In the genomic region with DNA sequence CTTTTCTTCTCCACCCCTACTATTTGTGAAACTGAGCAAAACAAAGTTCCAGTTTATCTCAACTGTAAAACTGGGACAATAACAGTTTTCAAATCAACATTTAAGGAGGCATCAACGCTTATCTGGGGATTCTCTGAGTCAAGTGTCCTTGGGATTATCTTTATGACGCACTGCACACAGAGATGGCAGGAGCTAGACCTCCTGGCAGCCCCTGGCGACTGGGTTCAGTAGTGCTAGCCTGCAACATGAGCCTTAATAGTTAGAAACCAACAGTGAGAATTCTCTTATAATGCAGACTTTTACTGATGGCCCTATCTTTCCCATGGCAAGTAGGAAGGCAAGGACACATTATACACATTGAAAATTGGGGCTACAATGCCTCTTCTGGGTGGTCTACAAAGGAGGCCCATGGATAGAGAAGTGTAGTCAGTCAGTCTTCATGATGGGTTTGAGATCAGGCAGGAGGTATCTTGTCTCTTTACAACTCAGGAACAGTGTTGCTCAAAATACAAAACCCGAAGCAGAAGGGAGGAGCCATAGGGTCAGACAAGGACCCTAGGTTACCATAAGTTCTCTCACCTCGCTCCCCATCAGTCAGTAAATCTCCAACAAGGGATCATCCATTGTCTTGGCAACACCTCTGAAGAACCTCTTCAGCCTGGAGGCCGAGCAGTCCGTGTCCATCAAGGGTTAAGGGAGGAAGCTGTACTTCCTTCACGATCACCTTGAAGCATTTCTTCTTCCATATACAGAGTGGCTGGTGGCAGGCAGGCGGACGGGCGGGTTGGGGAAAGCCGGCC, we compare ENCODE assay signal across 8 mouse cellular contexts. TPM values are rescaled to one million over a fixed set of nuclear protein-coding genes. Genes with fewer than 3 reads are reported as not detected.
DNase-seq lines count a peak whose midpoint lies in the region; ATAC-seq and TF ChIP-seq lines count a peak whose summit lies in the region.

No protein-coding gene starts in this region.

- no peak for TF ChIP-seq POLR2A in ES-Bruce4 (IDR thresholded peaks at IDR 0.05; ENCODE audit: insufficient read depth, low read length)

- no peak for DNase-seq in kidney, postnatal 10 days
- peak; percentile 40 for DNase-seq in cerebellum, adult 9-10 months
- peak; percentile 34 for DNase-seq in hindbrain, embryonic 14.5 days (ENCODE audit: low spot score)
- DNase-seq in layer of hippocampus, postnatal 14 days (ENCODE audit: low spot score in 2 of 2), result no peak
- DNase-seq in urinary bladder, postnatal 36 days (ENCODE audit: low spot score in 2 of 2), result no peak

- peak overlapping the region; percentile 59 for H3K4me3 ChIP-seq in kidney, embryonic 14.5 days (ENCODE audit: low read length)
- peak overlapping the region; percentile 77 for H3K4me3 ChIP-seq in ES-Bruce4 (ENCODE audit: low read depth, low read length)
- H3K4me3 ChIP-seq in hindbrain, embryonic 14.5 days (replicated peaks; ENCODE audit: low read length), result peak overlapping the region; percentile 67
- H3K4me3 ChIP-seq in midbrain, embryonic 12.5 days, result peak overlapping the region; percentile 96

- H3K27ac ChIP-seq in kidney, embryonic 14.5 days (ENCODE audit: low read depth, low read length), result no peak overlapping the region
- H3K27ac ChIP-seq in ES-Bruce4 (ENCODE audit: insufficient read depth, low read length), result 0 out of 2 replicates have a peak overlapping the region, but pooled peaks have one; percentile 16
- H3K27ac ChIP-seq in hindbrain, embryonic 14.5 days, result peak overlapping the region; percentile 84
- H3K27ac ChIP-seq in midbrain, embryonic 12.5 days (replicated peaks), result peak overlapping the region; percentile 85

- no peak for TF ChIP-seq EP300 in ES-Bruce4 (IDR thresholded peaks at IDR 0.05; ENCODE audit: insufficient read depth, low read depth, low read length)

- 14% methylated on average over 12 of the region's 12 CpGs for WGBS in kidney, embryonic 14.5 days
- 15% methylated on average over 12 of the region's 12 CpGs for WGBS in hindbrain, embryonic 14.5 days
- 15% methylated on average over 12 of the region's 12 CpGs for WGBS in midbrain, embryonic 12.5 days

- peak overlapping the region; percentile 68 for H3K9ac ChIP-seq in kidney, embryonic 14.5 days (ENCODE audit: low read depth, low read length)
- H3K9ac ChIP-seq in ES-Bruce4 (ENCODE audit: low read depth, poor library complexity, severe bottlenecking), result peak overlapping the region; percentile 92
- peak overlapping the region; percentile 95 for H3K9ac ChIP-seq in hindbrain, embryonic 14.5 days
- H3K9ac ChIP-seq in midbrain, embryonic 12.5 days (replicated peaks), result peak overlapping the region; percentile 86

- H3K4me2 ChIP-seq in kidney, embryonic 14.5 days (replicated peaks; ENCODE audit: low read depth, low read length), result peak overlapping the region; percentile 53
- H3K4me2 ChIP-seq in hindbrain, embryonic 14.5 days (replicated peaks), result peak overlapping the region; percentile 59
- peak overlapping the region; percentile 72 for H3K4me2 ChIP-seq in midbrain, embryonic 12.5 days (replicated peaks)

- H3K27me3 ChIP-seq in kidney, embryonic 14.5 days (ENCODE audit: control insufficient read depth, insufficient read depth, low read length), result no peaks in the 10 kb centered on the region
- H3K27me3 ChIP-seq in ES-Bruce4 (ENCODE audit: control insufficient read depth, insufficient read depth, low read length, poor library complexity, severe bottlenecking), result no peaks in the 10 kb centered on the region
- no peaks in the 10 kb centered on the region for H3K27me3 ChIP-seq in hindbrain, embryonic 14.5 days (ENCODE audit: control insufficient read depth, insufficient read depth, low read length)
- no peaks in the 10 kb centered on the region for H3K27me3 ChIP-seq in midbrain, embryonic 12.5 days

- peak; percentile 39 for ATAC-seq in kidney, embryonic 14.5 days (ENCODE audit: low FRiP score, low TSS enrichment)
- peak; percentile 3 for ATAC-seq in hindbrain, embryonic 14.5 days (ENCODE audit: low FRiP score)
- ATAC-seq in midbrain, embryonic 12.5 days (ENCODE audit: low FRiP score, low read depth), result peak; percentile 10

- TF ChIP-seq CTCF in ES-Bruce4 (IDR thresholded peaks at IDR 0.05; ENCODE audit: low read depth, low read length), result no peak

- H3K36me3 ChIP-seq in kidney, embryonic 14.5 days (ENCODE audit: control insufficient read depth, insufficient read depth, low read length), result no peaks in the 10 kb centered on the region
- H3K36me3 ChIP-seq in ES-Bruce4 (ENCODE audit: control insufficient read depth, insufficient read depth, low read length, poor library complexity, severe bottlenecking), result no peaks in the 10 kb centered on the region
- H3K36me3 ChIP-seq in hindbrain, embryonic 14.5 days (replicated peaks; ENCODE audit: control insufficient read depth, insufficient read depth), result no peaks in the 10 kb centered on the region
- H3K36me3 ChIP-seq in midbrain, embryonic 12.5 days, result no peaks in the 10 kb centered on the region

- H3K9me3 ChIP-seq in kidney, embryonic 14.5 days (ENCODE audit: control insufficient read depth, low read length), result no peaks in the 10 kb centered on the region
- no peaks in the 10 kb centered on the region for H3K9me3 ChIP-seq in ES-Bruce4 (replicated peaks; ENCODE audit: control insufficient read depth, insufficient read depth, low read length, poor library complexity, severe bottlenecking)
- H3K9me3 ChIP-seq in hindbrain, embryonic 14.5 days (ENCODE audit: control insufficient read depth, low read length), result no peaks in the 10 kb centered on the region
- no peaks in the 10 kb centered on the region for H3K9me3 ChIP-seq in midbrain, embryonic 12.5 days

- H3K4me1 ChIP-seq in kidney, embryonic 14.5 days (ENCODE audit: control insufficient read depth, insufficient read depth, low read length), result peaks cover 22% of the 10 kb centered on the region; the same call in 1 of the 2 replicates
- peaks cover 6% of the 10 kb centered on the region for H3K4me1 ChIP-seq in ES-Bruce4 (ENCODE audit: control insufficient read depth, insufficient read depth, low read length)
- H3K4me1 ChIP-seq in hindbrain, embryonic 14.5 days (replicated peaks; ENCODE audit: control insufficient read depth, insufficient read depth, low read length), result peaks cover 27% of the 10 kb centered on the region
- H3K4me1 ChIP-seq in midbrain, embryonic 12.5 days, result peaks cover 19% of the 10 kb centered on the region

RNA-seq across cellular contexts. Expression of a gene that starts 0.7 kb away (rescaled TPM):
- 12.1 and 23.8 TPM in 2 replicates for polyA plus RNA-seq in kidney, embryonic 14.5 days (2014; fragmentation: Nextera tagmentation; extraction: Ambion mirVana)
- polyA plus RNA-seq in ES-Bruce4 (2011; ENCODE audit: insufficient read depth, insufficient read length, low read depth, missing spikeins), result 22.8 and 24.1 TPM in 2 replicates
- polyA plus RNA-seq in hindbrain, embryonic 14.5 days (2014; fragmentation: Nextera tagmentation; extraction: Ambion mirVana), result 21.7 and 24.8 TPM in 2 replicates
- 27.2 and 28.8 TPM in 2 replicates for polyA plus RNA-seq in midbrain, embryonic 12.5 days (2016; fragmentation: Nextera tagmentation; extraction: Ambion mirVana)
- 10 to 100 TPM; 13.5 to 14.6 TPM for total RNA-seq in layer of hippocampus, postnatal 14 days (2021)

Comparison
In these comparisons a context has a peak if more than half of its experiments do, and no peak if none do; other contexts are left out.
1. DNase-seq: peak in cerebellum, adult 9-10 months (single experiment) and hindbrain, embryonic 14.5 days (single experiment); none in kidney, postnatal 10 days (single experiment), layer of hippocampus, postnatal 14 days (0 of 2) and urinary bladder, postnatal 36 days (0 of 2).
2. Peak in every context shown above with its lines, with median percentiles within 50 percentile points of each other: ATAC-seq, H3K4me2 ChIP-seq, H3K4me3 ChIP-seq and H3K9ac ChIP-seq.